Mouse (Mus musculus): ENCODE data around the gene Cav1. TPM values are rescaled to one million over a fixed set of nuclear protein-coding genes. Genes with fewer than 3 reads are reported as not detected.

The Cav1 gene
- not detected in 2 replicates for total RNA-seq (2015)
- total RNA-seq (2017): not detected in 2 replicates

GRCm38 (mm10) chr6:17305954-17306601 is at the start of gene Cav1:
Gene Cav1, plus strand, starts transcription at chr6:17306335.
- peak; percentile 63 for ATAC-seq (ENCODE audit: poor library complexity, severe bottlenecking)

- ATAC-seq (ENCODE audit: poor library complexity, severe bottlenecking): no peak
Measured at GRCm38 (mm10) chr6:17258142-17258541, 48.0 kb upstream of the Cav1 start.

GRCm38 (mm10) chr6:17258911-17259310 is 47.2 kb upstream of the Cav1 start:
- ATAC-seq (ENCODE audit: poor library complexity, severe bottlenecking): no peak

GRCm38 (mm10) chr6:17262786-17263185 is 43.3 kb upstream of the Cav1 start:
- ATAC-seq (ENCODE audit: poor library complexity, severe bottlenecking): no peak

- no peak for ATAC-seq (ENCODE audit: poor library complexity, severe bottlenecking)
Measured at GRCm38 (mm10) chr6:17265043-17265442, 41.1 kb upstream of the Cav1 start.

GRCm38 (mm10) chr6:17266466-17266865 is 39.7 kb upstream of the Cav1 start:
- no peak for ATAC-seq (ENCODE audit: poor library complexity, severe bottlenecking)

- ATAC-seq (ENCODE audit: poor library complexity, severe bottlenecking): no peak
Measured at GRCm38 (mm10) chr6:17278366-17278765, 27.8 kb upstream of the Cav1 start.

GRCm38 (mm10) chr6:17280939-17281756 is 25.0 kb upstream of the Cav1 start, which contains the start of gene Cav2:
Gene Cav2, plus strand, starts transcription at chr6:17281185.
- peak; percentile 81 for ATAC-seq (ENCODE audit: poor library complexity, severe bottlenecking)

- peak; percentile 50; the same call in 1 of the 2 replicates for ATAC-seq (ENCODE audit: poor library complexity, severe bottlenecking)
Measured at GRCm38 (mm10) chr6:17281757-17282092, 24.4 kb upstream of the Cav1 start.

- ATAC-seq (ENCODE audit: poor library complexity, severe bottlenecking): no peak
Measured at GRCm38 (mm10) chr6:17282159-17282558, 24.0 kb upstream of the Cav1 start.

GRCm38 (mm10) chr6:17283834-17284233 is 22.3 kb upstream of the Cav1 start:
- ATAC-seq (ENCODE audit: poor library complexity, severe bottlenecking): peak; percentile 62

GRCm38 (mm10) chr6:17286381-17286780 is 19.8 kb upstream of the Cav1 start:
- peak; percentile 72 for ATAC-seq (ENCODE audit: poor library complexity, severe bottlenecking)

GRCm38 (mm10) chr6:17295116-17295515 is 11.0 kb upstream of the Cav1 start:
- ATAC-seq (ENCODE audit: poor library complexity, severe bottlenecking): no peak

- peak; percentile 10; the same call in 1 of the 2 replicates for ATAC-seq (ENCODE audit: poor library complexity, severe bottlenecking)
Measured at GRCm38 (mm10) chr6:17306602-17307325, 629 bp downstream of the Cav1 start.

- ATAC-seq (ENCODE audit: poor library complexity, severe bottlenecking): peak; percentile 98
Measured at GRCm38 (mm10) chr6:17307461-17308115, 1.5 kb downstream of the Cav1 start.

- ATAC-seq (ENCODE audit: poor library complexity, severe bottlenecking): no peak
Measured at GRCm38 (mm10) chr6:17308661-17309060, 2.5 kb downstream of the Cav1 start.

GRCm38 (mm10) chr6:17309260-17309659 is 3.1 kb downstream of the Cav1 start:
- no peak for ATAC-seq (ENCODE audit: poor library complexity, severe bottlenecking)

GRCm38 (mm10) chr6:17314241-17314640 is 8.1 kb downstream of the Cav1 start:
- ATAC-seq (ENCODE audit: poor library complexity, severe bottlenecking): no peak

- no peak for ATAC-seq (ENCODE audit: poor library complexity, severe bottlenecking)
Measured at GRCm38 (mm10) chr6:17314659-17315616, 8.8 kb downstream of the Cav1 start.

All from megakaryocyte, adult 5-6 weeks (primary cell).